Mouse (Mus musculus) adrenal gland, postnatal 36 days (tissue): ENCODE measurements at regions not wholly inside any gene's neighbourhood (a gene's known extent, or its start where the extent isn't known, plus 50 kb on each side); places are given as distances from the start of the nearest gene placed in this dataset.

ENCODE experiments used
- DNase-seq, 2 experiments: peaks; one replicate each; pipeline ENCODE4 v3.0.0; 2021; ENCODE audit warnings: mixed read lengths in 1 of 2

DNA sequence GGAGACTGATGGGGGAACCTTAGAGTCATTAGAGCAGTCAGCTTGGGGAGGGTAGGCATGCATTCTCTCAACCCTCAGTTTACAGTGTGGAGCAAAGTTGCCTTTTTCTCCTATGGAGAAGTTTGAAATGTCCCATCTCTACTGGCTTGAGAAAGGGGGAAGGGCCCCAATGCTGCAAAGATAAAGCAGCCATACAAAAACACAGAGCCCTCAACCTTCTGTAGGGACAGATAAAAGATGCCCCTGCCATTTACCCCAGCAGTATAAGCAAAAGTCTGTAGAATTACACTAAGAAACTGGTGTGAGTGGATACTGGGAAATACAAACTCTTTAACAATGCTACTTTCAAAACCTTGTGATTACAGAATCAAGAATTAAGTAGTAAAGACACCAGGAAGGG lies 71.9 kb upstream of the Tmem215 start:
- no peak for DNase-seq

- no peak for DNase-seq
Observed at GRCm38 (mm10) chr4:40390183-40390582, 81.8 kb upstream of the Tmem215 start.

GRCm38 (mm10) chr4:40385284-40385683 lies 86.7 kb upstream of the Tmem215 start:
- no peak for DNase-seq

DNA sequence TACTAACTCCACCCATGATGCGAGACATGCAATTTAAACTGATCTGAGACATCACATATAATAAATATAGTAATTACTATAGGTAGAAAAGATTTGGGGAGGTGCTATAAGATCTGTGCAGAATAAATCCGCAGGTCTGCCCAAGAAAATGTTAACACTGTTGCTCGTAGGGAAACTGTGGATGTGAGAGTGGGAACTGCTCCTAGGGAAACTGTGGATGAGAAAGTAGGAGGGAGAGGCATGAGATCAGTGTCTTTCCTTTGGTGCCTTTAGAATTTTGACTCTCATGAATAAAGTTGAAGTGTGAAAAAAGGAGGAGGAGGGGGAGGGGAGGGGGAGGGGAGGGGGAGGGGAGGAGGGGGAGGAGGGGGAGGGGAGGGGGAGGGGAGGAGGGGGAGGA lies 87.3 kb upstream of the Tmem215 start:
- DNase-seq = no peak

- no peak for DNase-seq
Observed at GRCm38 (mm10) chr4:40380309-40380708, 91.7 kb upstream of the Tmem215 start.

- no peak for DNase-seq
Observed at GRCm38 (mm10) chr4:40375439-40376154, 96.4 kb upstream of the Ndufb6 start.

GRCm38 (mm10) chr4:40374213-40374612 lies 95.0 kb upstream of the Ndufb6 start:
- no peak for DNase-seq

- no peak for DNase-seq
Observed at GRCm38 (mm10) chr4:40364329-40364728, 85.1 kb upstream of the Ndufb6 start.

GRCm38 (mm10) chr4:40359307-40359706 lies 80.1 kb upstream of the Ndufb6 start:
- DNase-seq = no peak

DNA sequence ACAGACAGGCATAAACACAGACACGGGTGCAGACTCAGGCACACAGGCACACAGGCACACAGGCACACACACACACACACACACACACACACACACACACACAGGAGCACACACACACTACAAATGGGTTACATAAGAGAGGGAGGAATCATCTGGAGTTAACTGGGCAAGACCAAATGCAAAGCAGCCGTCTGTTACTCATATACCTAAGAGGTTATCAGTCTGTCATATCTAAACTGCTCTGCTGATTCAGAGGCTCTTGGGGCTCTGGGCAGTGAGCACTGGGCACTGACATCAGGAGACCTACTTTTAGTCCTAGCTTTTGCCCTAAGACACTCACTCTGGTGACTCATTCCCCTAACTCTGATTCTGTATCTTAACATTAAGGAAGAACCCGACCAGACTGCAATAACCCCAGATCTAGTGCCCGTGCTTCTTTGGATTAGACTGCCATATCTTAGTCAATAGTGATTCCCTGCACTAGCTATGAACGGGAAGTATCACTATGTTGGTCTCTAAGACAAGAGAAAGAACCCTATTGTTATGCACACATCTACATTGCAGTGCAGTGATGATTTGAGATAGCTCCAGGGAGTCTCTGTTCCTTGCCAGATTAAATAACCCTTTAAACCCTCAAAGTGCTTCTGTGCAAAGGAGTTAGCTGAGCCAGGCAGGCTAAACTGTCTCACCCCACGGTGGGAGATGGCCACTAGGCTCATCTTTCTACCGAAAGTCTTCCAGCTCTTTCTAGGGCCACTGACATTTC lies 78.0 kb upstream of the Ndufb6 start:
- peak; percentile 2 for DNase-seq

- no peak for DNase-seq
Observed at GRCm38 (mm10) chr4:40355791-40356450, 76.7 kb upstream of the Ndufb6 start.

GRCm38 (mm10) chr4:40354456-40354855 lies 75.2 kb upstream of the Ndufb6 start:
- no peak for DNase-seq

DNA sequence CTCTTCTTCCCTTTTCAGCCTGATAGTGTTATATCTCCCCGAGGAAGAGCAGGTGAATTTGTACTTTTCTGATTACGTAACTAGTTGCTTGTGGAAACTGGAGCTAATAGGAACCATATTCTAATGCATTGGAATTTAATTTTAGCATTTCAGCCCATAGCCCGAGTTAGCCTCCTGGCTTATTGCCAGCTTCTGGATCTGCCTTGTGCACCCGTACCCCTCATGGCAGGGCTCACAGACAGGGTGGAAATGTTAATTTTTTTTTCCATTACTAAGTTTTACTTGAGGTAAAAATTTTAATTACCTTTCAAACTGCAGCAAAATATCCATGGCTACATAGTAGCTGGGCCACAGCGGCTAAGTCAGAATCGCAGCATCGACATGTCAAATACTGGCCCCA lies 72.4 kb upstream of the Ndufb6 start:
- no peak for DNase-seq

DNA sequence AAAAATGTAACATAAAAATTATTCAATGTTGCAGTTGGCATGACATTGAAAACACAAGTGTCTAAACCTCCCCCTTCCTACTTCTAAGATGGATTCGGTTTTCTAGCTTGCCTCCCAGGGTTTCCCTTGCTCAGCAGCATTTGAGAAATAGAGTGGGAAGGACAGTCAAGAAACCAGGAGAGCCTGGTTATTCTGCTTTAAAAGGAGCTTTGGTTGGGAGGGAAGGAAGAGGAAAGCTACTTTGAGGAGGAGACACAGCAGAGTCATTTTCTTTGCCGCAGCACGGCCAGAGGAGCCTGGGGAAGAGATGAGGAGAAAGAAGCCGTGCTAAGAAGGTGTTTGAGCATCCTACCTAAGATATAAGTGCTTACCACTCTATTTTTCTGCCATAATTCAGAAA lies 71.9 kb upstream of the Ndufb6 start:
- no peak for DNase-seq

GRCm38 (mm10) chr4:40345847-40346246 lies 66.6 kb upstream of the Ndufb6 start:
- no peak for DNase-seq

GRCm38 (mm10) chr4:40342181-40342580 lies 63.0 kb upstream of the Ndufb6 start:
- no peak for DNase-seq

DNA sequence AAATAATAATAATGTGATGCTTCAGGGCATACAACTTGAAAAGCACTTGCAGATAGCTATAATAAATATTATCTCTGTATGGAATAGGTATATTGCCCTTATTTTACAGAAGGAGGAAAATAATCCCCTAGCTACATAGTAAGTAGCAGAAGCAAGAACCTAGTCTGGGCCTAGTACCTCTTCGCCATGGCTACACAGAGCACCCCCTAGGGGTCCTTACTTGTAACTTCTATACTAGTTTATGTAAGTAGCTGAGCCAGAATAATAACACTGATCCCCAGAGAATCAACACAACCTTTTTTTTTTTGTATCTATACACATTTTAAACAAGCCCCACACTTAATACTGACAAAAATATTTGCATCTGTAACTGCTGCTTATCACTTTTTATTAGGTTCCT lies 55.6 kb upstream of the Ndufb6 start:
- no peak for DNase-seq

DNA sequence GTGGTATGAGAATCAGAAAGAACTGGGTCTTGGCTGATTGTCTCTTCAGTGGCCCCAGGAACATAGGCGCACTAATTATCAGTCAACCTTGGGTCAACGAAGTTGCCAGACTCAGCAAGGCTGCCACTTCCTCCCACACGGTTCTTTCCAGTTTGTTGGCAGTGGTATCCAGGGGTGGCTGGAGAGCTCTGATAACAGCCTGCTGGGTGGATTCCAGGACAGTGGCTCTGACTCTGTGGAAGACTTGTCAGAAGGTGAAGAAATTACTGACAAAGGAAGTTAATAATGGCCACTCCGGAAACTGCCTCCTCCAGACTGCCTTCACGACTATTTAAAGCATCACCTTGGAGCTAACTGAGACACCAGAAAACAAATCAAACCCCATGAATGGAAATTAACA lies 50.5 kb upstream of the Ndufb6 start:
- no peak for DNase-seq
